Mouse (Mus musculus): ENCODE measurements around the gene Cnst. TPM values are rescaled to one million over a fixed set of nuclear protein-coding genes. Genes with fewer than 3 reads are reported as not detected.

The Cnst gene
- polyA plus RNA-seq, 2 experiments = 14.6 to 18.2 TPM

GRCm38 (mm10) chr1:179573650-179574206 lies 27.6 kb downstream of the Cnst start:
- ATAC-seq (ENCODE audit: low FRiP score, low read depth) (no peak), DNase-seq (ENCODE audit: low spot score) (no peak)
- H3K9me3 ChIP-seq (ENCODE audit: control insufficient read depth, low read length) = no peaks in the 10 kb centered on the region
- peaks cover 8% of the 10 kb centered on the region; the same call in 1 of the 2 replicates for H3K4me1 ChIP-seq (ENCODE audit: control insufficient read depth, insufficient read depth, low read length)
- no peak overlapping the region for H3K9ac ChIP-seq (ENCODE audit: low read depth, low read length, severe bottlenecking)
- no peak for TF ChIP-seq POLR2A (IDR thresholded peaks at IDR 0.05; ENCODE audit: borderline replicate concordance, extremely low read depth, insufficient read depth, insufficient read length)
- H3K4me2 ChIP-seq (replicated peaks; ENCODE audit: low read depth, low read length, severe bottlenecking) = no peak overlapping the region
- H3K4me3 ChIP-seq (replicated peaks; ENCODE audit: low read length) = no peak overlapping the region
- 71% methylated on average over 6 of the region's 6 CpGs for WGBS
- H3K27ac ChIP-seq (replicated peaks; ENCODE audit: low read depth, low read length) = no peak overlapping the region
- no peaks in the 10 kb centered on the region for H3K27me3 ChIP-seq (ENCODE audit: control insufficient read depth, insufficient read depth, low read length)
- no peaks in the 10 kb centered on the region for H3K36me3 ChIP-seq (ENCODE audit: control insufficient read depth, insufficient read depth, low read length)

- ATAC-seq (ENCODE audit: low FRiP score, low read depth) = no peak
- Histone ChIP-seq H3K4me1 (ENCODE audit: control insufficient read depth, insufficient read depth, low read length) (no peaks in the 10 kb centered on the region), H3K9me3 (ENCODE audit: control insufficient read depth, low read length) (no peaks in the 10 kb centered on the region), H3K4me3 (replicated peaks; ENCODE audit: low read length) (no peak overlapping the region), H3K27me3 (ENCODE audit: control insufficient read depth, insufficient read depth, low read length) (no peaks in the 10 kb centered on the region), H3K4me2 (replicated peaks; ENCODE audit: low read depth, low read length, severe bottlenecking) (no peak overlapping the region), H3K36me3 (ENCODE audit: control insufficient read depth, insufficient read depth, low read length) (peaks cover 12% of the 10 kb centered on the region), H3K27ac (replicated peaks; ENCODE audit: low read depth, low read length) (no peak overlapping the region), H3K9ac (ENCODE audit: low read depth, low read length, severe bottlenecking) (no peak overlapping the region)
- no peak for TF ChIP-seq POLR2A (IDR thresholded peaks at IDR 0.05; ENCODE audit: borderline replicate concordance, extremely low read depth, insufficient read depth, insufficient read length)
- no peak for DNase-seq (ENCODE audit: low spot score)
- WGBS = 77% methylated on average over 6 of the region's 6 CpGs
Observed at GRCm38 (mm10) chr1:179578625-179579024, 32.5 kb downstream of the Cnst start.

- Histone ChIP-seq H3K9me3 (ENCODE audit: control insufficient read depth, low read length) (no peaks in the 10 kb centered on the region), H3K4me1 (ENCODE audit: control insufficient read depth, insufficient read depth, low read length) (no peaks in the 10 kb centered on the region), H3K4me3 (replicated peaks; ENCODE audit: low read length) (no peak overlapping the region), H3K36me3 (ENCODE audit: control insufficient read depth, insufficient read depth, low read length) (peaks cover 12% of the 10 kb centered on the region), H3K27ac (replicated peaks; ENCODE audit: low read depth, low read length) (no peak overlapping the region), H3K9ac (ENCODE audit: low read depth, low read length, severe bottlenecking) (no peak overlapping the region), H3K27me3 (ENCODE audit: control insufficient read depth, insufficient read depth, low read length) (no peaks in the 10 kb centered on the region), H3K4me2 (replicated peaks; ENCODE audit: low read depth, low read length, severe bottlenecking) (no peak overlapping the region)
- no peak for TF ChIP-seq POLR2A (IDR thresholded peaks at IDR 0.05; ENCODE audit: borderline replicate concordance, extremely low read depth, insufficient read depth, insufficient read length)
- no peak for ATAC-seq (ENCODE audit: low FRiP score, low read depth)
- no peak for DNase-seq (ENCODE audit: low spot score)
- WGBS = 55% methylated on average over 8 of the region's 8 CpGs
Observed at GRCm38 (mm10) chr1:179580200-179580599, 34.0 kb downstream of the Cnst start.

- no peak for TF ChIP-seq POLR2A (IDR thresholded peaks at IDR 0.05; ENCODE audit: borderline replicate concordance, extremely low read depth, insufficient read depth, insufficient read length)
- WGBS = 56% methylated on average over 10 of the region's 10 CpGs
- ATAC-seq (ENCODE audit: low FRiP score, low read depth) = no peak
Observed at GRCm38 (mm10) chr1:179581422-179581821, 35.3 kb downstream of the Cnst start.

GRCm38 (mm10) chr1:179582021-179582433 lies 35.9 kb downstream of the Cnst start:
- Histone ChIP-seq H3K4me3 (replicated peaks; ENCODE audit: low read length) (no peak overlapping the region), H3K4me2 (replicated peaks; ENCODE audit: low read depth, low read length, severe bottlenecking) (no peak overlapping the region), H3K4me1 (ENCODE audit: control insufficient read depth, insufficient read depth, low read length) (no peaks in the 10 kb centered on the region), H3K9me3 (ENCODE audit: control insufficient read depth, low read length) (no peaks in the 10 kb centered on the region), H3K27me3 (ENCODE audit: control insufficient read depth, insufficient read depth, low read length) (no peaks in the 10 kb centered on the region), H3K27ac (replicated peaks; ENCODE audit: low read depth, low read length) (no peak overlapping the region), H3K36me3 (ENCODE audit: control insufficient read depth, insufficient read depth, low read length) (peaks cover 12% of the 10 kb centered on the region), H3K9ac (ENCODE audit: low read depth, low read length, severe bottlenecking) (no peak overlapping the region)
- ATAC-seq (ENCODE audit: low FRiP score, low read depth) = peak; percentile 50; the same call in 1 of the 2 replicates
- TF ChIP-seq POLR2A (IDR thresholded peaks at IDR 0.05; ENCODE audit: borderline replicate concordance, extremely low read depth, insufficient read depth, insufficient read length) = no peak
- no peak for DNase-seq (ENCODE audit: low spot score)
- 28% methylated on average over 6 of the region's 6 CpGs for WGBS

More at GRCm38 (mm10) chr1:179581422-179581821, 35.3 kb downstream of the Cnst start:
- H3K4me2 ChIP-seq (replicated peaks; ENCODE audit: low read depth, low read length, severe bottlenecking) = no peak overlapping the region
- peaks cover 12% of the 10 kb centered on the region for H3K36me3 ChIP-seq (ENCODE audit: control insufficient read depth, insufficient read depth, low read length)
- no peak overlapping the region for H3K27ac ChIP-seq (replicated peaks; ENCODE audit: low read depth, low read length)
- H3K9ac ChIP-seq (ENCODE audit: low read depth, low read length, severe bottlenecking) = no peak overlapping the region
- DNase-seq (ENCODE audit: low spot score) = no peak
- H3K4me1 ChIP-seq (ENCODE audit: control insufficient read depth, insufficient read depth, low read length) = no peaks in the 10 kb centered on the region
- no peak overlapping the region for H3K4me3 ChIP-seq (replicated peaks; ENCODE audit: low read length)
- H3K27me3 ChIP-seq (ENCODE audit: control insufficient read depth, insufficient read depth, low read length) = no peaks in the 10 kb centered on the region
- no peaks in the 10 kb centered on the region for H3K9me3 ChIP-seq (ENCODE audit: control insufficient read depth, low read length)

Measured in limb, embryonic 14.5 days (tissue).